Mouse (Mus musculus): Measurements from ENCODE around the gene Pctp. TPM values are rescaled to one million over a fixed set of nuclear protein-coding genes. Genes with fewer than 3 reads are reported as not detected.
A peak's percentile ranks its signal among the peaks of the same experiment; 100 is the strongest.

Gene Pctp
- polyA plus RNA-seq (2015; fragmentation: Nextera tagmentation; extraction: Ambion mirVana) = 0.87 and 1.3 TPM in 2 replicates

DNA sequence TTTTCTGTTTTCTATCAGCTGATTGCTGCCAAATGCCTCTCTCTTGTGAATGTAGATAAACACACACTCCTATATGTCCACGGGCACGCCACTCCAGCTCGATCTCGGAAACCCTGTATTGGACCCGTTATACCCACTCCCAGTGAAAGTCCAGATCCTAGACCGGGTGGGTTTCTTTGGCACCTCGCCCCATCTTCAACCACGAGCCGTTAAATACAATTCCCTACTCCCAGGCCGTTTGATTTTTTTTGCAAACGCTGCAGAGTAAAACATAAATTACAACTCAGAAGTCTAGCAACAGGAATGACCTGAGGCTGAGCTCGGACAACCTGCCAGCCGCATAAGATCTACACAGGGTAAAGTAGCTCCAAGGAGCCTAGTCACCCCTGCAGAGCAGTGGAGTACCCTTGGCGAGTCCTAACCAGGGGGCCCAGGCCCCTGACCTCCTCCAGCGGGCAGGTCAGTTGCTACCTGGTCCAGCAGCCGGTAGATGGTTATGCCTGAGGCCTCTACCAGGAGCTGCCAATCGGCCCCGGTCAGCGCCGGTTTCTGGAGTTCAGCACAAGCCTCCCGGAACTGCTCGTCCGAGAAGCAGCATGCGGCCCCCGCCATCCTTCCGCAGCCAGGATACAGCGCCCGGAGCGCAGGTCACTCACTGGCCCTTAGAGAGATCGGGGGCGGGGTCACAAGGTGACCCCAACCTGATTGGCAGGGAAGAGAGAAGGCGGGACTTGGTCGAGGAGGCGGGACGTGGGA, at the start of gene Pctp:
TSS of gene Pctp (minus strand) at position 664 of the 756 bp plus-strand sequence.
- Histone ChIP-seq H3K27me3 (replicated peaks; ENCODE audit: control insufficient read depth, insufficient read depth, low read length) (no peaks in the 10 kb centered on the region), H3K4me2 (ENCODE audit: low read length) (peak within 1 kb of the TSS; percentile 72), H3K4me1 (replicated peaks; ENCODE audit: control insufficient read depth, insufficient read depth, low read length) (peaks cover 5% of the 10 kb centered on the region), H3K9me3 (ENCODE audit: control insufficient read depth, low read length) (no peaks in the 10 kb centered on the region), H3K4me3 (replicated peaks; ENCODE audit: low read length) (peak within 1 kb of the TSS; percentile 49), H3K36me3 (ENCODE audit: control insufficient read depth, insufficient read depth) (no peaks in the 10 kb centered on the region), H3K9ac (replicated peaks; ENCODE audit: low read depth, low read length) (peak within 1 kb of the TSS; percentile 55), H3K27ac (ENCODE audit: low read length) (no peak within 1 kb of the TSS)
- WGBS = 12% methylated on average over 35 of the region's 35 CpGs
- ATAC-seq = peak; percentile 67

DNA sequence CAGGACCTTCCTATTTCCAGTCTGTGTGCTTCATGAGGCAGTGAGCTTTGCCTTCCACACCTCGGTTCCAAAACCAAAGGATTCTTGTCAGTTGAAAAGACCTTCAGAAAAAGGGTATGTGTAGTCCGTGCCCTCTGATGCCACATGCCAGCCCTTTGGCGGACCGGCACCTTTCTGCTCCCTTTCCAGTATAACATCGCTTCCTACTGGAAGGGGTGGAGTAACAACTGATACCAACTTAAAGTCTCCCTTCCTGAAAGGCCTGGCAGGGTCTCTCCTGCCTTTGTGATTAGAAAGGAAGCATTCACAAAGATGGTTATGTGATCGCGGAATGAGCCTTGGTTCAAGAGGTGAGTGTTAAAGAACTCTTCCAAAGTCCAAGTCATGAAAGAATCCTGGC, 47.3 kb upstream of the Pctp start:
- ATAC-seq = no peak
- Histone ChIP-seq H3K9me3 (ENCODE audit: control insufficient read depth, low read length) (no peaks in the 10 kb centered on the region), H3K36me3 (ENCODE audit: control insufficient read depth, insufficient read depth) (no peaks in the 10 kb centered on the region), H3K9ac (replicated peaks; ENCODE audit: low read depth, low read length) (no peak overlapping the region), H3K27ac (ENCODE audit: low read length) (no peak overlapping the region), H3K4me1 (replicated peaks; ENCODE audit: control insufficient read depth, insufficient read depth, low read length) (0 out of 2 replicates have a peak, but pooled peaks cover 3% of the 10 kb centered on the region), H3K4me2 (ENCODE audit: low read length) (no peak overlapping the region), H3K27me3 (replicated peaks; ENCODE audit: control insufficient read depth, insufficient read depth, low read length) (no peaks in the 10 kb centered on the region), H3K4me3 (replicated peaks; ENCODE audit: low read length) (no peak overlapping the region)
- WGBS = 86% methylated on average over 7 of the region's 7 CpGs

DNA sequence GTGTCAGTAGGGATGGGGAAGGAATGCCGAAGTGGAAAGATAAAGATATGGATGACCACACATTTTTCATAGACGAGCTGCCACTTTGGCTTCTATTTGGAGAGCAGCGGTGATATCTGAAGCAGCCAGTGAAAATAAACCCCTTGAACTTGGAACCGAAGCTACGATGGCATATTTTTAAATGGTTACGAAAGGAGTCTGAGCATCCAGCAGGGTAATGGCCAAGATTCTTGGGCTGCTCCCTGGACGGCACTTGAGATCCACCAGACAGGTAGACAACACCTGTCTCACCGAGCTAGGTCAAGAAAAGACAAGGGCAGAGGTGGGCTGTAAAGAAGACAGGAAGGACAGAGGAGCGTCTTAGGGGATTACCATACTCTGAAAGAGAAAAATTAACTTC, 44.6 kb upstream of the Pctp start:
- H3K9me3 ChIP-seq (ENCODE audit: control insufficient read depth, low read length) = no peaks in the 10 kb centered on the region
- no peak overlapping the region for H3K9ac ChIP-seq (replicated peaks; ENCODE audit: low read depth, low read length)
- WGBS = 92% methylated on average over 9 of the region's 9 CpGs
- H3K4me1 ChIP-seq (replicated peaks; ENCODE audit: control insufficient read depth, insufficient read depth, low read length) = no peaks in the 10 kb centered on the region
- no peak overlapping the region for H3K4me2 ChIP-seq (ENCODE audit: low read length)
- H3K4me3 ChIP-seq (replicated peaks; ENCODE audit: low read length) = no peak overlapping the region
- H3K36me3 ChIP-seq (ENCODE audit: control insufficient read depth, insufficient read depth) = no peaks in the 10 kb centered on the region
- no peak overlapping the region for H3K27ac ChIP-seq (ENCODE audit: low read length)
- no peaks in the 10 kb centered on the region for H3K27me3 ChIP-seq (replicated peaks; ENCODE audit: control insufficient read depth, insufficient read depth, low read length)
- ATAC-seq = no peak

DNA sequence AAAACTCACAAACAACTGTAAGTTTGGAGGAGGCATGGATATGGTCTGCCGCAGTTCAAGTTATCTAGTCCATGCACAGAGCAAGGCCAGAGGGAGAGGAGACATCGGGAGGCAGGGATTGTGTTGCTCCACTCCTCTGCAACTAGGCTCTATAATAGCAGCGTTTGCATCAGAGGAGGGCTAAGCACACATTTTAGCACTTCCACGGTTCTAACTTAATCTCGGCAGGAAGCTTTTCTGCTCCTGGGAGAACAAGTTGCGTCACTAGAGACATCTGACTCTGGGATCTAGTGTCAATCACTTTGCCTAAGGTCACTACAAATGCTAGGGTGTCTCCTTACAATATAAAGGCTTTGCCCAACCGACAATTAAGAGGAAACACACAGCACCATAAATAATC, 43.5 kb upstream of the Pctp start:
- no peaks in the 10 kb centered on the region for H3K9me3 ChIP-seq (ENCODE audit: control insufficient read depth, low read length)
- no peaks in the 10 kb centered on the region for H3K27me3 ChIP-seq (replicated peaks; ENCODE audit: control insufficient read depth, insufficient read depth, low read length)
- H3K4me1 ChIP-seq (replicated peaks; ENCODE audit: control insufficient read depth, insufficient read depth, low read length) = no peaks in the 10 kb centered on the region
- no peaks in the 10 kb centered on the region for H3K36me3 ChIP-seq (ENCODE audit: control insufficient read depth, insufficient read depth)
- no peak overlapping the region for H3K9ac ChIP-seq (replicated peaks; ENCODE audit: low read depth, low read length)
- 52% methylated on average over 7 of the region's 7 CpGs for WGBS
- no peak overlapping the region for H3K27ac ChIP-seq (ENCODE audit: low read length)
- ATAC-seq = no peak
- no peak overlapping the region for H3K4me2 ChIP-seq (ENCODE audit: low read length)
- no peak overlapping the region for H3K4me3 ChIP-seq (replicated peaks; ENCODE audit: low read length)

DNA sequence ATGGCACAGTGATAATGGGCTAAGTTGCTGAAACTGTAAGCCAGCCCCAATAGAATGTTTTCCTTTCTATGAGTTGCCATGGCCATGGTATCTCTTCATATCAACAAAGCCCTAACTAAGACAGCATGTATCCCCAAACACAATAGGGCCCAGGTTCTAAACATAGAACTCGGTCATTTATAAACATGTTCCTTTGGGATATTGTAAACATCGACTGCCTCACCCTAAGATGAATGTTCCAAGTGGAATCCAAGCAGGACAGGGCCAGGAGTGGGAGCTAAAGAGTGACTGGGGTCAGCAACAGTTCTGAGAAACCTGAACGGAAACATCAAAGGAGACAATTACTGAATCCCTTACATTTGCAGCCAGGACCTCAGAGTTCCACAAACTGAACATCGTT, 41.8 kb upstream of the Pctp start:
- H3K4me1 ChIP-seq (replicated peaks; ENCODE audit: control insufficient read depth, insufficient read depth, low read length) = no peaks in the 10 kb centered on the region
- ATAC-seq = no peak
- no peak overlapping the region for H3K9ac ChIP-seq (replicated peaks; ENCODE audit: low read depth, low read length)
- no peaks in the 10 kb centered on the region for H3K36me3 ChIP-seq (ENCODE audit: control insufficient read depth, insufficient read depth)
- no peaks in the 10 kb centered on the region for H3K9me3 ChIP-seq (ENCODE audit: control insufficient read depth, low read length)
- no peak overlapping the region for H3K4me2 ChIP-seq (ENCODE audit: low read length)
- no peaks in the 10 kb centered on the region for H3K27me3 ChIP-seq (replicated peaks; ENCODE audit: control insufficient read depth, insufficient read depth, low read length)
- no peak overlapping the region for H3K4me3 ChIP-seq (replicated peaks; ENCODE audit: low read length)
- WGBS = 90% methylated on average over 4 of the region's 4 CpGs
- H3K27ac ChIP-seq (ENCODE audit: low read length) = no peak overlapping the region

DNA sequence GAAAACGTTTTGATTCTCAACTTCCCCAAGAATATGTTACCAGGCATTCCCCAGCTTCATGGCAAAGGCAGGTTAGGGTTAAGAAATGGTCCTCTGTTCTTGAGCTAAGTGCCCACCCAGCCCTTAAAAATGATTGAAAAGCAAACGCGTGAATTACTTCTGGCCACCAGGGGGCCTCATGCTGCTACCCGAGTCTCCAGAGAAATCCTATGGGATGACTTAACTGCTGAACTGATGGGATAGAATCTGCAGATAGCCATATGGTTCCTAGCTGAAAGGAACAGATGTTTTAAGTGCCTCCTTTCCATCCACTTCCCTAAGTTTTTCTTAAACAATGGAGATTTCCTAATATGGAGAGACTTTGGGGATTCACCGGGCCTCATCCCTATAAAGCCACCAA, 35.3 kb upstream of the Pctp start:
- no peaks in the 10 kb centered on the region for H3K4me1 ChIP-seq (replicated peaks; ENCODE audit: control insufficient read depth, insufficient read depth, low read length)
- no peak overlapping the region for H3K27ac ChIP-seq (ENCODE audit: low read length)
- 26% methylated on average over 5 of the region's 5 CpGs for WGBS
- H3K9me3 ChIP-seq (ENCODE audit: control insufficient read depth, low read length) = no peaks in the 10 kb centered on the region
- no peaks in the 10 kb centered on the region; the same call in 1 of the 2 replicates for H3K27me3 ChIP-seq (replicated peaks; ENCODE audit: control insufficient read depth, insufficient read depth, low read length)
- H3K4me3 ChIP-seq (replicated peaks; ENCODE audit: low read length) = no peak overlapping the region
- no peaks in the 10 kb centered on the region for H3K36me3 ChIP-seq (ENCODE audit: control insufficient read depth, insufficient read depth)
- no peak overlapping the region for H3K4me2 ChIP-seq (ENCODE audit: low read length)
- no peak for ATAC-seq
- H3K9ac ChIP-seq (replicated peaks; ENCODE audit: low read depth, low read length) = no peak overlapping the region

DNA sequence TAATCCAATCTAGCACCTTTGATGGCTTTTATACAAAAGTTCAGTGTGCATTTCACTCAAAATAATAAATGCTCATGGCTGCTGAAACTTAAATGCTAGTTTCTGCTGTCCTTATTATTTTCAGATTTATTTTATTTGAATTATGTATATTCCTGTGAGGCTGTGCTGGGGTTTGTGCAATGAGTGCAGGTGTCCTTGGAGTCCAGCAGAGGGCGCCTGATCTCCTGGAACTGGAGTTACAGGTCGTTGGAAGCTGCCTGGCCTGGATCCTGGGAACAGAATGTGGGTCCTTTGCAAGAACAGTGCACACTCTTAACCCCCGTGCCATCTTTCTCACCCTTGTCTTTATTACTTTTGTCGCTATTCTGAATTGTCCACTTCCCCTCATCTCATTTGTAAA, 33.7 kb upstream of the Pctp start:
- Histone ChIP-seq H3K9me3 (ENCODE audit: control insufficient read depth, low read length) (no peaks in the 10 kb centered on the region), H3K27ac (ENCODE audit: low read length) (no peak overlapping the region), H3K9ac (replicated peaks; ENCODE audit: low read depth, low read length) (no peak overlapping the region), H3K36me3 (ENCODE audit: control insufficient read depth, insufficient read depth) (no peaks in the 10 kb centered on the region), H3K4me2 (ENCODE audit: low read length) (no peak overlapping the region), H3K4me3 (replicated peaks; ENCODE audit: low read length) (no peak overlapping the region), H3K27me3 (replicated peaks; ENCODE audit: control insufficient read depth, insufficient read depth, low read length) (peaks cover 3% of the 10 kb centered on the region; the same call in 1 of the 2 replicates), H3K4me1 (replicated peaks; ENCODE audit: control insufficient read depth, insufficient read depth, low read length) (no peaks in the 10 kb centered on the region)
- WGBS = 95% methylated on average over 4 of the region's 4 CpGs
- ATAC-seq = no peak

DNA sequence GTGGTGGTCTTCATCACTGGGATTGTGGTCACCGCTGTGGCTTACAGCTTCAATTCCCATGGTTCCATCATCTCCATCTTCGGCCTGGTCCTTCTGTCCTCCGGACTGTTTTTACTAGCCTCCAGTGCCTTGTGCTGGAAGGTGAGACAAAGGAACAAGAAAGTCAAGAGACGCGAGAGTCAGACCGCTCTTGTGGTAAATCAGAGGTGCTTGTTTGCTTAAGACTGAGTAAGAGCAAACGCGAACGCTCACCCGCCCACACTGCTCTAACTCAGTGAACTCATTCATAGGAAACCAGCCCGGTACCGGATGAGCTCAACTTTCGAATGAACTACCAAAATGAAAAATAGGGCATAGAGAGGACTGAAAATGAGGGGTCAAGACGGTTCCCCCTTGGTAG, 32.8 kb upstream of the Pctp start:
- no peaks in the 10 kb centered on the region for H3K36me3 ChIP-seq (ENCODE audit: control insufficient read depth, insufficient read depth)
- no peak overlapping the region for H3K4me3 ChIP-seq (replicated peaks; ENCODE audit: low read length)
- H3K27me3 ChIP-seq (replicated peaks; ENCODE audit: control insufficient read depth, insufficient read depth, low read length) = peaks cover 8% of the 10 kb centered on the region; the same call in 1 of the 2 replicates
- WGBS = 94% methylated on average over 14 of the region's 14 CpGs
- H3K4me2 ChIP-seq (ENCODE audit: low read length) = no peak overlapping the region
- no peak overlapping the region for H3K27ac ChIP-seq (ENCODE audit: low read length)
- no peak overlapping the region for H3K9ac ChIP-seq (replicated peaks; ENCODE audit: low read depth, low read length)
- H3K9me3 ChIP-seq (ENCODE audit: control insufficient read depth, low read length) = no peaks in the 10 kb centered on the region
- peaks cover 4% of the 10 kb centered on the region for H3K4me1 ChIP-seq (replicated peaks; ENCODE audit: control insufficient read depth, insufficient read depth, low read length)
- no peak for ATAC-seq

DNA sequence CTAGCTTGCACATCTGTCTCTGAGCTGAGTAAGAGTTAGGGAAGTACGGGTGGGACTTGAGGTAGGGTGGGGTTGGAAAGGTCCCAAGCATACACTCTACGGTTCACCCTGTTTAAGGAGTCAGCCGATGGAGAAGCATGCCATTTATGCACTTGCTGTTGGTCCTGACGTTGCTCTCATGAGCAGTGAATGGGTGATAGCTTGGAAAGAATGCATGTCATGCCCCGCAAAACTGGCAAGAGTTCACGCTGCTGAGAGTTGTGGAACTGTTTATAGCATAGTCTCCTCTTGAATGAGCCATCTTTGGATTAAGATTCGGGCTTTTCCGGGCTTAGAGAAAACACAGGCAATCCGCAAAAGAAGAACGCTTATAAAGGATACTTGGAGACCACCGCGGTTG, 32.0 kb upstream of the Pctp start:
- H3K4me2 ChIP-seq (ENCODE audit: low read length) = no peak overlapping the region
- no peak overlapping the region for H3K27ac ChIP-seq (ENCODE audit: low read length)
- WGBS = 81% methylated on average over 12 of the region's 12 CpGs
- no peaks in the 10 kb centered on the region for H3K36me3 ChIP-seq (ENCODE audit: control insufficient read depth, insufficient read depth)
- H3K9me3 ChIP-seq (ENCODE audit: control insufficient read depth, low read length) = no peaks in the 10 kb centered on the region
- peaks cover 10% of the 10 kb centered on the region; the same call in 1 of the 2 replicates for H3K27me3 ChIP-seq (replicated peaks; ENCODE audit: control insufficient read depth, insufficient read depth, low read length)
- no peak for ATAC-seq
- peaks cover 7% of the 10 kb centered on the region for H3K4me1 ChIP-seq (replicated peaks; ENCODE audit: control insufficient read depth, insufficient read depth, low read length)
- no peak overlapping the region for H3K9ac ChIP-seq (replicated peaks; ENCODE audit: low read depth, low read length)
- H3K4me3 ChIP-seq (replicated peaks; ENCODE audit: low read length) = no peak overlapping the region
